Mouse (Mus musculus) thymus, postnatal 36 days (tissue): ENCODE results near the gene Inhbc.

Experiments used
- DNase-seq, 2 experiments: peaks; one replicate each; pipeline ENCODE4 v3.0.0; 2022; ENCODE audit warnings: mixed read lengths in 2 of 2

The Inhbc gene

GRCm38 (mm10) chr10:127351285-127351595 is 19.0 kb downstream of the Inhbc start:
- no peak for DNase-seq

GRCm38 (mm10) chr10:127350594-127351284 is 19.5 kb downstream of the Inhbc start:
- DNase-seq = peak; percentile 76 to 78

- no peak for DNase-seq
Observed at GRCm38 (mm10) chr10:127349810-127350209, 20.4 kb downstream of the Inhbc start.

- DNase-seq = no peak
Observed at GRCm38 (mm10) chr10:127348957-127349356, 21.3 kb downstream of the Inhbc start.

GRCm38 (mm10) chr10:127346173-127346572 is 24.1 kb downstream of the Inhbc start:
- DNase-seq = no peak

GRCm38 (mm10) chr10:127343029-127343428 is 27.2 kb downstream of the Inhbc start:
- DNase-seq = no peak

- DNase-seq = peak; percentile 79 to 81
Observed at GRCm38 (mm10) chr10:127341891-127342639, 28.2 kb downstream of the Inhbc start, which contains the start of gene Gli1. Gene Gli1, minus strand, starts transcription at chr10:127341974.

- DNase-seq = peak in 1 of 2 experiments; percentile 34
Observed at GRCm38 (mm10) chr10:127341360-127341690, 28.9 kb downstream of the Inhbc start.

- peak in 1 of 2 experiments; percentile 45 for DNase-seq
Observed at GRCm38 (mm10) chr10:127340577-127341359, 29.5 kb downstream of the Inhbc start.

GRCm38 (mm10) chr10:127339683-127340576 is 30.3 kb downstream of the Inhbc start:
- peak in 1 of 2 experiments; percentile 30 for DNase-seq

- peak; percentile 77 to 79 for DNase-seq
Observed at GRCm38 (mm10) chr10:127338930-127339682, 31.1 kb downstream of the Inhbc start.

- DNase-seq = no peak
Observed at GRCm38 (mm10) chr10:127337536-127338099, 32.6 kb downstream of the Inhbc start.

GRCm38 (mm10) chr10:127336952-127337351 is 33.3 kb downstream of the Inhbc start:
- DNase-seq = no peak

- no peak for DNase-seq
Observed at GRCm38 (mm10) chr10:127335271-127335670, 35.0 kb downstream of the Inhbc start.

- DNase-seq = peak in 1 of 2 experiments; percentile 29
Observed at GRCm38 (mm10) chr10:127333152-127333551, 37.1 kb downstream of the Inhbc start.

GRCm38 (mm10) chr10:127332211-127332874 is 37.9 kb downstream of the Inhbc start:
- DNase-seq = peak in 1 of 2 experiments; percentile 49

GRCm38 (mm10) chr10:127330212-127330611 is 40.0 kb downstream of the Inhbc start:
- DNase-seq = peak in 1 of 2 experiments; percentile 11

GRCm38 (mm10) chr10:127327461-127328145 is 42.6 kb downstream of the Inhbc start:
- DNase-seq = no peak

- no peak for DNase-seq
Observed at GRCm38 (mm10) chr10:127326828-127327227, 43.4 kb downstream of the Inhbc start.
